Mouse (Mus musculus) spleen, postnatal 4 days (tissue): ENCODE results near the gene Spdye4b.

Source experiments
- DNase-seq, 2 experiments: peaks; one replicate each; pipeline ENCODE4 v3.0.0; 2022; ENCODE audit warnings: low spot score in 2 of 2

Gene Spdye4b

GRCm38 (mm10) chr5:143213832-143214231 is 33.0 kb downstream of the Spdye4b start:
- no peak for DNase-seq

GRCm38 (mm10) chr5:143220996-143221395 is 40.2 kb downstream of the Spdye4b start:
- no peak for DNase-seq

GRCm38 (mm10) chr5:143222287-143222686 is 41.5 kb downstream of the Spdye4b start:
- DNase-seq = no peak

GRCm38 (mm10) chr5:143226790-143227189 is 46.0 kb downstream of the Spdye4b start, which contains the start of gene Spdye4a:
Spdye4a (minus strand) TSS chr5:143226890.
- DNase-seq = no peak

- peak; percentile 81 to 90 for DNase-seq
Observed at GRCm38 (mm10) chr5:143235028-143235693, 54.3 kb downstream of the Spdye4b start, which contains the start of gene Zfp12. Zfp12 (plus strand) TSS chr5:143235163.

- no peak for DNase-seq
Observed at GRCm38 (mm10) chr5:143236036-143236435, 55.2 kb downstream of the Spdye4b start.

- no peak for DNase-seq
Observed at GRCm38 (mm10) chr5:143244926-143245325, 64.1 kb downstream of the Spdye4b start.

GRCm38 (mm10) chr5:143252039-143252438 is 71.2 kb downstream of the Spdye4b start:
- DNase-seq = no peak

- DNase-seq = no peak
Observed at GRCm38 (mm10) chr5:143252791-143253185, 72.0 kb downstream of the Spdye4b start.

GRCm38 (mm10) chr5:143253186-143253880 is 72.5 kb downstream of the Spdye4b start:
- DNase-seq = no peak

GRCm38 (mm10) chr5:143253881-143254486 is 73.2 kb downstream of the Spdye4b start:
- no peak for DNase-seq
